Mouse (Mus musculus) megakaryocyte, embryonic 14.5 days (primary cell): Measurements from ENCODE around the gene Coq9. TPM values are rescaled to one million over a fixed set of nuclear protein-coding genes. Genes with fewer than 3 reads are reported as not detected.

ENCODE experiments used
- H3K27me3 ChIP-seq: replicated peaks from 2 replicates; pipeline ENCODE3; 2012; ENCODE audit warnings: inconsistent platforms
- H3K36me3 ChIP-seq: replicated peaks from 2 replicates; pipeline ENCODE3; 2012; ENCODE audit warnings: low read length, inconsistent platforms, mixed read lengths
- H3K4me1 ChIP-seq: 2 replicates; pipeline ENCODE4 v1.6.1; 2012; ENCODE audit warnings: inconsistent platforms
- H3K4me3 ChIP-seq: replicated peaks from 2 replicates; pipeline ENCODE3; 2012; ENCODE audit warnings: moderate library complexity, mild to moderate bottlenecking, inconsistent platforms
- H3K9me3 ChIP-seq: 2 replicates; pipeline ENCODE4 v1.6.1; 2012; ENCODE audit warnings: inconsistent platforms
- FLI1 ChIP-seq: IDR thresholded peaks from 2 replicates; pipeline ENCODE4 v1.6.1; 2012; ENCODE audit warnings: low read length, inconsistent platforms, mixed read lengths
- GATA1 ChIP-seq: IDR thresholded peaks from 3 replicates; pipeline ENCODE4 v1.6.1; 2012; ENCODE audit warnings: mixed read lengths, low read length, inconsistent platforms, borderline replicate concordance
- polyA plus RNA-seq: library from polyadenylated mRNA; stranded (reverse); fragments of >175 nt; gene quantifications from 2 replicates; pipeline ENCODE4 v1.2.3, GENCODE M21; 2012; ENCODE audit warnings: low replicate concordance; ENCODE audit not compliant: insufficient read depth

The Coq9 gene
- polyA plus RNA-seq, 1 experiment, result 62.7 TPM

DNA sequence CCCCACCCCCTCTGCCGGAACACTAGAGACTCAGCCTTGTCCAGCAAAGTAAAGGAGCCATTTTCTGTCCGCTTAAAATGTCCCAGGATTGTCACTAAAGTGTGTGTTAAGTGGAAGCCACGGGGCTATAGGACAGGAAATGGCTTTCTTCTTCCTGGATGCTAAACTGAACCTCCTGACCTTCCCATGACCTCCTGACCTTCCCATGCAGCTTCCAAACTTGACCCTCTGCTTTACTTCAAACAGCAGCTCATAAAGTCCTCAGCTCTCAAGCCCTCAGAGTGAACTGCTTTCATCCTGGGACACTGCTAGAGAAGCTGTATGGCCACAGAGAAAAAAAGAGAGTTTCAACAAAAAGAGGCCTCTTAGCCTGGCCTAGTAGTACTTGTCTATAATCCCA, 38.7 kb downstream of the Coq9 start:
- TF ChIP-seq GATA1, result no peak
- TF ChIP-seq FLI1, result no peak
- Histone ChIP-seq H3K9me3 (no peaks in the 10 kb centered on the region), H3K36me3 (no peaks in the 10 kb centered on the region), H3K27me3 (peaks cover 46% of the 10 kb centered on the region), H3K4me3 (no peak overlapping the region), H3K4me1 (peaks cover 31% of the 10 kb centered on the region)

GRCm38 (mm10) chr8:94880742-94881141, 42.6 kb downstream of the Coq9 start:
- TF ChIP-seq GATA1, result no peak
- TF ChIP-seq FLI1, result no peak

GRCm38 (mm10) chr8:94888383-94889036, 50.4 kb downstream of the Coq9 start:
- Histone ChIP-seq H3K4me1 (peaks cover 11% of the 10 kb centered on the region), H3K36me3 (no peaks in the 10 kb centered on the region), H3K27me3 (peaks cover 68% of the 10 kb centered on the region), H3K9me3 (no peaks in the 10 kb centered on the region), H3K4me3 (no peak overlapping the region)
- TF ChIP-seq GATA1 (no peak), FLI1 (no peak)

More at GRCm38 (mm10) chr8:94880742-94881141, 42.6 kb downstream of the Coq9 start:
- H3K4me3 ChIP-seq, result no peak overlapping the region
- no peaks in the 10 kb centered on the region for H3K9me3 ChIP-seq
- peaks cover 12% of the 10 kb centered on the region for H3K4me1 ChIP-seq
- peaks cover 22% of the 10 kb centered on the region for H3K27me3 ChIP-seq
- H3K36me3 ChIP-seq, result no peaks in the 10 kb centered on the region

- TF ChIP-seq FLI1, result no peak
- no peak for TF ChIP-seq GATA1
- H3K4me3 ChIP-seq, result no peak overlapping the region
- no peaks in the 10 kb centered on the region for H3K36me3 ChIP-seq
- no peaks in the 10 kb centered on the region for H3K9me3 ChIP-seq
- H3K27me3 ChIP-seq, result peaks cover 83% of the 10 kb centered on the region
- peaks cover 15% of the 10 kb centered on the region for H3K4me1 ChIP-seq
Observed at GRCm38 (mm10) chr8:94892917-94893316, 54.8 kb downstream of the Coq9 start.

DNA sequence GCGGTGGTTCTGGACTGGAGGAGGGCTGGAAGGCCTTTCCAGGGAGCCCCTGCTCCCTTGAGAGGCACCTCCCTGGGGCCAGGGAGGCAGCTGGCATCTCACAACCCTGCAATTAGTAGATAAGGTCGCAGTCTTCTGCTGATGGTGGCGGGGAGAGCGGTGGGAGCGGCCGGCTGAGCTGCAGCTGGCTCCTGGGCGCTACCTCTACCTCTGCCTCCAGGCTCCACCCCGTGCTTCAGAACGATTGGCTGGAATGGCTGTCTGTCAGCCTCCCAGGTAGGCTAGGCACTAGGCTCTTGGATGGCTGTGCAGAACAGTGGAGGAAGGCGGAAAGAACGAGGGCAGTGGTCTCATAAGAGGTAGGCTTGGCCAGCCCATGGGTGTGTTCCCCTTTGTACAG, 61.1 kb downstream of the Coq9 start:
- Histone ChIP-seq H3K4me1 (peaks cover 27% of the 10 kb centered on the region), H3K4me3 (no peak overlapping the region), H3K27me3 (peaks cover 90% of the 10 kb centered on the region), H3K36me3 (no peaks in the 10 kb centered on the region), H3K9me3 (no peaks in the 10 kb centered on the region)
- TF ChIP-seq GATA1 (no peak), FLI1 (no peak)

DNA sequence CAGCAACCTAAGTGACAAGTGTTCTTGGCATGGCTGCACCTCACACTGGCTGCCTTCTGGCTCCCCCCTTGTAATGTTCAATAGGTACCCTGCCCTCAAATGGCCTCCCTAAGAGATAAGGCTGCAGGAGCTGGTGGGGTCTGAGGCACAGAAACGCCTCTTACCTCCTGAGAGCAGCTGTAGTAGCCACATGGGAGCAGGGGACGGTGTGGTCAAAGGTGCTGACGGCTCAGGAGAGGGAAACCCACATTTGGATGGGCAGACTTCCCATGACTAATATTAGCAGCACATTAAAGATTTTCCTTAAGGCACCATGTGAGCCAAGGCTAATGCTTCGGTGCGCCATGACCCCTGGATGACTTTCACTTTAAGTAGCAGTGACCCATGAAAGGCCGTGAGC, 62.5 kb downstream of the Coq9 start:
- Histone ChIP-seq H3K4me1 (peaks cover 35% of the 10 kb centered on the region), H3K4me3 (no peak overlapping the region), H3K9me3 (no peaks in the 10 kb centered on the region), H3K27me3 (peaks cover 93% of the 10 kb centered on the region), H3K36me3 (no peaks in the 10 kb centered on the region)
- TF ChIP-seq GATA1, result no peak
- no peak for TF ChIP-seq FLI1

- no peaks in the 10 kb centered on the region for H3K9me3 ChIP-seq
- no peaks in the 10 kb centered on the region for H3K36me3 ChIP-seq
- TF ChIP-seq GATA1 (no peak), FLI1 (no peak)
- H3K4me1 ChIP-seq, result peaks cover 35% of the 10 kb centered on the region
- H3K27me3 ChIP-seq, result peaks cover 94% of the 10 kb centered on the region
- no peak overlapping the region for H3K4me3 ChIP-seq
Observed at GRCm38 (mm10) chr8:94901031-94901430, 62.9 kb downstream of the Coq9 start.

DNA sequence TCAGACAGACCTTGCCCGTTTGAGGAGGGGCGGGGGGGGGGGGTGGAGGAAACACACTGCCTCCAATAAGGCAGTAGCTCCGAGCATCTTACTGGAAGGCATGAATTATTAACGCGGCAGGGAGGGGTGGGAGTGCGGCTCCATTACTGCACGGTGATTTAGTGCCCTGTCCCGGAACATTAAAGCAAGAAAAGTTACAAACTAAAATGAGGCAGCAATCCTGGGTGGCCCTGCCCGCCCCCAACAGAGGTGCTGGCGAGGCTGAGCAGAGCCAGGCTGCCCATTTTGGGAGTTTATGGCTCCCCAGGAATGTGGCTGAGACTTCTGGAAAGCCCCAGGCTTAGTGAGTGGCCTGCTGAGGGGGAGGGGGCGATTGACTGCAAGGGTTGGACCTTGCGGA, 65.6 kb downstream of the Coq9 start:
- H3K4me3 ChIP-seq, result no peak overlapping the region
- no peaks in the 10 kb centered on the region for H3K36me3 ChIP-seq
- H3K4me1 ChIP-seq, result peaks cover 45% of the 10 kb centered on the region
- TF ChIP-seq FLI1 (no peak), GATA1 (no peak)
- peaks cover 83% of the 10 kb centered on the region for H3K27me3 ChIP-seq
- no peaks in the 10 kb centered on the region for H3K9me3 ChIP-seq

Other genes starting within 250 kb of the Coq9 start
- gene Rspry1, start 236.4 kb upstream of the Coq9 start, polyA plus RNA-seq, result 0.56 and 3.4 TPM in 2 replicates
- gene Fam192a, start 236.3 kb upstream of the Coq9 start, polyA plus RNA-seq, result 11.1 and 44.5 TPM in 2 replicates
- 13.7 and 16.1 TPM in 2 replicates for gene Arl2bp, start 171.7 kb upstream of the Coq9 start, polyA plus RNA-seq
- not detected in 2 replicates for gene Pllp, start 142.0 kb upstream of the Coq9 start, polyA plus RNA-seq
- 0.30 TPM in 1 of 2 replicates, not detected in the other for gene Ccl22, start 92.7 kb upstream of the Coq9 start, polyA plus RNA-seq
- 0.44 TPM in 1 of 2 replicates, not detected in the other for gene Cx3cl1, start 66.3 kb upstream of the Coq9 start, polyA plus RNA-seq
- not detected in 2 replicates for gene Ccl17, start 27.9 kb upstream of the Coq9 start, polyA plus RNA-seq
- 404 and 666 TPM in 2 replicates for gene Ciapin1, start within 50 bp of the Coq9 start, polyA plus RNA-seq
- 15.3 and 21.3 TPM in 2 replicates for gene Polr2c, start 19.1 kb downstream of the Coq9 start, polyA plus RNA-seq
- gene Dok4, start 38.0 kb downstream of the Coq9 start, polyA plus RNA-seq, result 0.81 and 1.1 TPM in 2 replicates
- gene Ccdc102a, start 79.8 kb downstream of the Coq9 start, polyA plus RNA-seq, result 0.73 and 1.4 TPM in 2 replicates
- 1.2 and 1.8 TPM in 2 replicates for gene Adgrg5, start 85.4 kb downstream of the Coq9 start, polyA plus RNA-seq
- 388 and 1,147 TPM in 2 replicates for gene Adgrg1, start 136.4 kb downstream of the Coq9 start, polyA plus RNA-seq
- gene Adgrg3, start 179.4 kb downstream of the Coq9 start, polyA plus RNA-seq, result 111 and 126 TPM in 2 replicates
- gene Drc7, start 216.8 kb downstream of the Coq9 start, polyA plus RNA-seq, result 0.51 TPM in 1 of 2 replicates, not detected in the other
- 17.2 and 46.5 TPM in 2 replicates for gene Katnb1, start 242.9 kb downstream of the Coq9 start, polyA plus RNA-seq